Mouse (Mus musculus) embryonic facial prominence, embryonic 11.5 days (tissue): ENCODE results near the gene Usp37. TPM values are rescaled to one million over a fixed set of nuclear protein-coding genes. Genes with fewer than 3 reads are reported as not detected.
A peak's percentile ranks its signal among the peaks of the same experiment; 100 is the strongest.

Experiments
- ATAC-seq: fragments of 200-750 bp; cut with Nextera tagmentation; replicated peaks from 2 replicates; pipeline ENCODE4 v1.8.0; 2017; ENCODE audit warnings: low read depth; ENCODE audit not compliant: insufficient number of reproducible peaks, low FRiP score, low TSS enrichment
- DNase-seq: peaks from one replicate; pipeline ENCODE4 v3.0.0-alpha.2; 2015; ENCODE audit warnings: low spot score
- H3K27ac ChIP-seq: fragments of 300-500 bp; sonication (generic); replicated peaks from 2 replicates; pipeline ENCODE4 v1.5.1; 2014; ENCODE audit warnings: mild to moderate bottlenecking, low read depth, low read length, control low read depth
- H3K27me3 ChIP-seq: fragments of 300-500 bp; sonication (generic); 2 replicates; pipeline ENCODE4 v1.6.1; 2014; ENCODE audit warnings: mild to moderate bottlenecking, low read length, moderate library complexity, mixed read lengths; ENCODE audit not compliant: control insufficient read depth, insufficient read depth
- H3K36me3 ChIP-seq: fragments of 300-500 bp; sonication (generic); replicated peaks from 2 replicates; pipeline ENCODE4 v1.6.1; 2014; ENCODE audit warnings: low read depth, mild to moderate bottlenecking, low read length, moderate library complexity, mixed read lengths; ENCODE audit not compliant: control insufficient read depth, insufficient read depth
- H3K4me1 ChIP-seq: fragments of 300-500 bp; sonication (generic); 2 replicates; pipeline ENCODE4 v1.6.1; 2014; ENCODE audit warnings: low read length, mixed read lengths; ENCODE audit not compliant: control insufficient read depth, insufficient read depth
- H3K4me2 ChIP-seq: fragments of 300-500 bp; sonication (generic); 2 replicates; pipeline ENCODE4 v1.6.1; 2014; ENCODE audit warnings: low read depth, mild to moderate bottlenecking, control low read depth, low read length, moderate library complexity
- H3K4me3 ChIP-seq: fragments of 300-500 bp; sonication (generic); 2 replicates; pipeline ENCODE4 v1.5.1; 2014; ENCODE audit warnings: low read depth, low read length, control low read depth
- H3K9ac ChIP-seq: fragments of 300-500 bp; sonication (generic); replicated peaks from 2 replicates; pipeline ENCODE4 v1.6.1; 2014; ENCODE audit warnings: mild to moderate bottlenecking, control low read depth, low read length
- H3K9me3 ChIP-seq: fragments of 300-500 bp; sonication (generic); replicated peaks from 2 replicates; pipeline ENCODE4 v1.6.1; 2016; ENCODE audit warnings: mild to moderate bottlenecking, low read length, inconsistent platforms, mixed read lengths; ENCODE audit not compliant: control insufficient read depth
- WGBS: fragments of 180-500 bp; shearing (Covaris S2); extraction: QIAGEN DNeasy Blood & Tissue Kit; methylation state at CpG from one replicate; pipeline ENCODE4 v1.1.7; 2014; 5-methylcytosine and 5-hydroxymethylcytosine counted together
- polyA plus RNA-seq: library from polyadenylated mRNA; unstranded; fragments of >200 nt; fragmentation: Nextera tagmentation; extraction: Ambion mirVana; gene quantifications from 2 replicates; pipeline ENCODE4 v1.2.1, GENCODE M21; 2014

Gene Usp37
- polyA plus RNA-seq, 1 experiment from 2014 or later, result 46.5 TPM

DNA sequence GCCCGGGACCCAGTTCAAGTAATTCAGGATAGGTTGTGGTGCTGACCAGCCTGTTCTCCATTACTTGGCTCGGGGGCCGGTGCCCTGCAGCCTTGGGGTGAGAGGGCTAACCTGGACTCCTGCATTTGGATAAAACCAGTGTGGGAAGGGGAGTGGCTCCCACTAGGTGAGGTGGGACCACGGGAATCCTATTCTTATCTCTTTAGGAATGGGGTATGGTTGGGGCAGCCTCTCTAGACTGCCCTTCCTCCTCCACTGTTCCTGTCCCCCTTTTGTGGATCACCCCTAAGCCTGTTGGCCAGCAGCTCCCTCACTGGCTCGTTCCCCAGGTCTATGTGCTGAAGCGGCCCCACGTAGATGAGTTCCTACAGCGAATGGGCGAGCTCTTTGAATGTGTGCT is 149.8 kb downstream of the Usp37 start:
- H3K4me1 ChIP-seq, result peaks cover 3% of the 10 kb centered on the region; the same call in 1 of the 2 replicates
- no peaks in the 10 kb centered on the region for H3K9me3 ChIP-seq
- H3K9ac ChIP-seq, result no peak overlapping the region
- 92% methylated on average over 9 of the region's 9 CpGs for WGBS
- no peak overlapping the region for H3K4me2 ChIP-seq
- no peak overlapping the region for H3K27ac ChIP-seq
- peaks cover 8% of the 10 kb centered on the region for H3K36me3 ChIP-seq
- ATAC-seq (no peak), DNase-seq (no peak)
- peaks cover 2% of the 10 kb centered on the region; the same call in 1 of the 2 replicates for H3K27me3 ChIP-seq
- no peak overlapping the region for H3K4me3 ChIP-seq

DNA sequence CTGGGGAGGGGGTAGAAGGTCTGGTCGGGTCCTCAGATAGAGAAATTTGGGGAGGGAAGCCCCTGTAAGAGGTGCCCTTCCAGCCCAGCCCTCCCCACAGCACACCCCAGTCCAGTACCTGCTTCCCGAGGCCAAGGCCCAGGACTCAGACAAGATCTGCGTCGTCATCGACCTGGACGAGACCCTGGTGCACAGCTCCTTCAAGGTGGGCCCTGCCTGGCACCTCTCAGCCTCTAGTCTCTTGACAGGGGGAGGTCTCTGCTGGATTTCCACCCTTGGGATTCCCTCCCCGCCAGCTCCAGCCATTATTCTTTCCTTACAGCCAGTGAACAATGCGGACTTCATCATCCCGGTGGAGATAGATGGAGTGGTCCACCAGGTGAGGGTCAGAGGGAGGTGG is 150.4 kb downstream of the Usp37 start:
- H3K36me3 ChIP-seq, result peaks cover 8% of the 10 kb centered on the region
- no peak overlapping the region for H3K27ac ChIP-seq
- no peak for ATAC-seq
- peaks cover 3% of the 10 kb centered on the region; the same call in 1 of the 2 replicates for H3K4me1 ChIP-seq
- H3K27me3 ChIP-seq, result peaks cover 2% of the 10 kb centered on the region; the same call in 1 of the 2 replicates
- H3K9ac ChIP-seq, result no peak overlapping the region
- DNase-seq, result no peak
- H3K9me3 ChIP-seq, result no peaks in the 10 kb centered on the region
- no peak overlapping the region for H3K4me2 ChIP-seq
- WGBS, result 88% methylated on average over 9 of the region's 9 CpGs
- no peak overlapping the region; the same call in 1 of the 2 replicates for H3K4me3 ChIP-seq

DNA sequence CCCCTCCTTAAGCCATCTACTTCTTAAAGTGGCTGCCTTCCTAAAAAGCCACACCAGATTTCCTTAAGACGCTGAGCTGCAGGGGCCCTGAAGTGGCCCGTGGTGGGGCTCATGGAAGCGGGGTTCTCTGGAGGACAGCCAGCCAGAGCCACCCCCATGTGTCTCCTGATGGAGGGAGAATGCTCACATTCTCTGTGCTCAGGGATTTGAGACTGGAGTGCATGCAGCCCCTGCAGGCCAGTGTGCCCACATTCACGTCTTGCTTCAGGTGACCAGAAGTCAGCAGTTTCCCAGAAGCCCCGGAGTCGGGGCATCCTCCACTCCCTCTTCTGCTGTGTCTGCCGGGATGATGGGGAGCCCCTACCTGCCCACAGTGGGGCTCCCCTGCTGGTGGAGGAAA is 151.1 kb downstream of the Usp37 start:
- peaks cover 2% of the 10 kb centered on the region; the same call in 1 of the 2 replicates for H3K27me3 ChIP-seq
- H3K4me3 ChIP-seq, result peak overlapping the region; percentile 98
- peak overlapping the region; percentile 97 for H3K4me2 ChIP-seq
- H3K36me3 ChIP-seq, result peaks cover 8% of the 10 kb centered on the region
- H3K27ac ChIP-seq, result no peak overlapping the region
- no peaks in the 10 kb centered on the region for H3K9me3 ChIP-seq
- ATAC-seq, result no peak
- WGBS, result 44% methylated on average over 7 of the region's 7 CpGs
- no peak for DNase-seq
- H3K4me1 ChIP-seq, result peaks cover 3% of the 10 kb centered on the region; the same call in 1 of the 2 replicates
- H3K9ac ChIP-seq, result peak overlapping the region; percentile 96

DNA sequence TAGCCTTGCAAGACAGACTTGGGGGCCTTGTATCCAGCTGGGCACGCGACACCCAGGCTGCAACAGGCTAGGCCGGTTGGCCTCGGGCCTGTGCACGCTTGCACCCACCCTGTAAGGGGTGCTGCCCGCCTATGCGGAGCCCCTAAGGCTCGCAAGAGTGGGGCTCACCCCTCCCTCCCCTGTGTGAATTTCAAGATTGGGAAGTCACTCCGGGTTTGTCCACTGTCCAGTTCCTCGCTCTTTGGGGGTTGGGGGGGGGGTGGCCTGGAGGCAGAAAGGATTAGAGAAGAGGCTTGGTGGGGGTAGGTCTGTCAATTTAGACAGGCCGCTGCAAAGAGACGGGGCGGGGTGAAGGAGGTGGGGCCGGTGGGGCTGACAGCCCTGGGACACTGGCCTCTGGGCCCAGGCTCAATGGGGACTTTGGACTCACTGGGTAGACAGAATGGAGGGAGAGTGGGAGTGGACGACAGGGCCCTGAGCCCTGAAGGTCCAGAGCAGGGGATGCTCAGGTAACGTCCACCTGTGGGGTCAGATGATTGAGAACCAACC is 151.6 kb downstream of the Usp37 start:
- peak; percentile 16; the same call in 1 of the 2 replicates for ATAC-seq
- WGBS, result 2% methylated on average over 16 of the region's 16 CpGs
- DNase-seq, result no peak
- Histone ChIP-seq H3K36me3 (peaks cover 8% of the 10 kb centered on the region), H3K9ac (peak overlapping the region; percentile 96), H3K4me1 (peaks cover 3% of the 10 kb centered on the region; the same call in 1 of the 2 replicates), H3K27ac (peak overlapping the region; percentile 96), H3K9me3 (no peaks in the 10 kb centered on the region), H3K4me3 (peak overlapping the region; percentile 98), H3K4me2 (peak overlapping the region; percentile 97), H3K27me3 (peaks cover 2% of the 10 kb centered on the region; the same call in 1 of the 2 replicates)

DNA sequence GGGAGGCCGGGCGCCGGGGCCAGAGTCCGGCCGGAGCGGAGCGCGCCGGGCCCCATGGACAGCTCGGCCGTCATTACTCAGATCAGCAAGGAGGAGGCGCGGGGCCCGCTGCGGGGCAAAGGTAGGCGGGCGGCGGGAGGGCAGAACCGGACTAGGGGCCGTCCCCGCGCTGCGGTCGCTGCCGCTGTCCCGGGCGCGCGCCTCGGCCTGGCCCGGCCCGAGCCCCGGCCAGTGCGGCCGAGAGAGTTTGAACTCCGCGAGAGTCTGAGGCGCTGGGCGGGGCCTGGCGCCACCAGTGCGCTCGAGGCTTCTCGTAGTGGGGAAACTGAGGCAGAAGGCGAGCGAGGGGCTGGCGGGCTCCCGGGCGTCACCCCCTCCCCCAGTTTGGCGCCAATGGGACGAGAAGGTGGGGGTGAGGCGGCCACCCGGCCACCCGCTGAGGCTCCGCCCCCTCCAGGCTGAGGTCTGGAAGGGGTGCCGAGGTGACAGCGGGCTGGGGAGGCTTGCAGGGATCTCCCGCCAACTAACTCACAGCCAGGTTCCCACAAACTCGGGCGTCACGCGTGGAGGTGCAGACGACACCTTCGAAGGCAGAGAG is 152.1 kb downstream of the Usp37 start:
- H3K27me3 ChIP-seq, result peaks cover 2% of the 10 kb centered on the region; the same call in 1 of the 2 replicates
- WGBS, result under 1% methylated on average over 42 of the region's 63 CpGs
- peak overlapping the region; percentile 96 for H3K9ac ChIP-seq
- ATAC-seq (no peak; the same call in 1 of the 2 replicates), DNase-seq (peak; percentile 68)
- H3K4me2 ChIP-seq, result peak overlapping the region; percentile 97
- peaks cover 3% of the 10 kb centered on the region; the same call in 1 of the 2 replicates for H3K4me1 ChIP-seq
- peak overlapping the region; percentile 96 for H3K27ac ChIP-seq
- peaks cover 8% of the 10 kb centered on the region for H3K36me3 ChIP-seq
- no peaks in the 10 kb centered on the region for H3K9me3 ChIP-seq
- peak overlapping the region; percentile 98 for H3K4me3 ChIP-seq

DNA sequence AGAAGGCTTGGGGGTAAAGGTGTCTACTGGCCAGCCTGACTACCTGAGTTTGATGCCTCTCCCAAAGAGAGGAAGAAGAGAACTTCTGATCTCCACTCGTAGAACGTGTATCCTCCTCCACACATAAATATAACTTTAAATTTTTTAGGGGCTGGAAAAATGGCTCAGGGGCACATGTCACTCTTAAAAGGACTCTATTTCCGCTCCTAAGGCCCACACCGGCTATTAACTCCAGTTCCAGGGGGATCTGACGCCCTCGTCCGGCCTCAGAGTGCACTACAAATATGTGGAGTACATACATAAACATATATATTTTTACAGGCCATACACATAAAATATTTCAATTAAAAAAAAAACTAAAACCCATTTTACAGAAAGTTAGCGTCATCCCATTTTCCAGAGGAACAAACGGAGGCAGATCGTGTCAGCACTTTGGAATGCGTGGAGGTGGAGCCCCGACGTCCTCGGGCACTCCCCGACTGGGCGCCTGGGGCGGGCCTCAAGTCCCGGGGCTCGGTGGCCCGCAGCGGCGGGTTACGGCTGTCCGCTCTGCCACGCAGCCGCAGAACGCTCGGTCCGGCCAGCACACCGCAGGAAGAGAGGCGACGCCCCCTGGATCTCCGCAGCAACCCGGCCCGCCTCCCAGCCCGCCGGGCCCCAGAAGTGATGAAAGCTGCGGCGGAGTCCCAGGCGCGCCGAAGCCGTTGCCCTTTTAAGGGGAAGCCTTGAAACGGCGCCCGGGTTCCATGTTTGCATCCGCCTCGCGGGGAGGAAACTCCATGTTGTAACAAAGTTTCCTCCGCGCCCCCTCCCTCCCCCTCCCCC is 152.9 kb downstream of the Usp37 start, which contains the start of gene Ctdsp1:
Ctdsp1 (plus strand) TSS at position 586 of the 825 bp plus-strand sequence.
- H3K36me3 ChIP-seq, result peaks cover 8% of the 10 kb centered on the region
- peaks cover 2% of the 10 kb centered on the region; the same call in 1 of the 2 replicates for H3K27me3 ChIP-seq
- ATAC-seq, result peak; percentile 63
- H3K4me2 ChIP-seq, result peak within 1 kb of the TSS; percentile 97
- H3K9me3 ChIP-seq, result no peaks in the 10 kb centered on the region
- 4% methylated on average over 44 of the region's 51 CpGs for WGBS
- H3K9ac ChIP-seq, result peak within 1 kb of the TSS; percentile 96
- peak; percentile 98 for DNase-seq
- H3K4me3 ChIP-seq, result peak within 1 kb of the TSS; percentile 98
- H3K4me1 ChIP-seq, result peaks cover 3% of the 10 kb centered on the region; the same call in 1 of the 2 replicates
- H3K27ac ChIP-seq, result peak within 1 kb of the TSS; percentile 96

DNA sequence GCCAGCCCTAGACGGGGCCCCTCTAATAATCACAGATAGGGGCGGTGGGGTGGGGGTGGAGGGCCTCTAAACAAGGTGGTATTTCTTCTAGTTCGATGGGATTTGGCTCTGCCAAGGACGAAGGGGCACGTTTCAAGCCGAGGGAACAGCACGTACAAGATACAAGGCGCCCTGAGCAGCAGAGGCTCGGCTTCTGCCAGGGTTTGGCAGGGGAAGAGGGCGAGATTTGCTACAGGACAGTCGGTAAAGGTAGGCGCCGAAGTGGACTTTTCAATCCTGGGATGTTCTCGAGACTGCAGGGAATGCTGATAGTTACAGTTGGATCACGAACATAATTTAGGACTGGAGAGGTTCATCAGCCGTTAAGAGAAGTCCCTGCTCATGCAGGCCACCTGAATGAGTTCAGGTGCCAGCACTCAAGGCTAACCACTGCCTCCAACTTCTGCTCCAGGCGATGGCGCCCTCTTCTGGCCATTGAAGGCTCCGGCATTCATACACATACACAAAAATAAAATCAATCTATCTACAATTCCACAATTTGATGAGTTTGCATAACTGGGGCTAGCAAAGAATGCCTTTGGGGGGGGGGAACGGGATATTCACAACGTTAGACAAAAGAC is 153.7 kb downstream of the Usp37 start:
- Histone ChIP-seq H3K9me3 (no peaks in the 10 kb centered on the region), H3K36me3 (peaks cover 8% of the 10 kb centered on the region), H3K9ac (peak overlapping the region; percentile 47), H3K4me1 (peaks cover 3% of the 10 kb centered on the region; the same call in 1 of the 2 replicates), H3K27me3 (peaks cover 2% of the 10 kb centered on the region; the same call in 1 of the 2 replicates), H3K27ac (peak overlapping the region; percentile 47; the same call in 1 of the 2 replicates), H3K4me3 (peak overlapping the region; percentile 18; the same call in 1 of the 2 replicates), H3K4me2 (peak overlapping the region; percentile 52)
- peak; percentile 70 for DNase-seq
- ATAC-seq, result no peak
- WGBS, result 6% methylated on average over 21 of the region's 21 CpGs
